ENCODE assay signal across 15 mouse cellular contexts in genomic region chr16:92403069-92403468, GRCm38 (mm10). TPM values are rescaled to one million over a fixed set of nuclear protein-coding genes. Genes with fewer than 3 reads are reported as not detected.
DNase-seq lines count a peak whose midpoint lies in the region; ATAC-seq lines count a peak whose summit lies in the region.
"Had no signal": no experiment of that assay in that cellular context is flagged by ENCODE, and none has a peak within 500 bp of the region (broad histone marks: within the 10 kb centered on the region; RNA-seq: fewer than 3 reads in every experiment).

No protein-coding gene starts in this region.

- intact Hi-C loops in heart, postnatal 36 days (cut with DNase I), result loop anchor here (2.0 kb wide), 1 partner anchor 26 kb away; no protein-coding TSS in a partner anchor

- H3K4me3 ChIP-seq in kidney, embryonic 16.5 days (ENCODE audit: low read length), result no peak overlapping the region
- no peak overlapping the region for H3K4me3 ChIP-seq in embryonic facial prominence, embryonic 15.5 days (replicated peaks)
- H3K4me3 ChIP-seq: hindbrain, embryonic 10.5 days; liver, embryonic 15.5 days; midbrain, embryonic 15.5 days had no signal

- H3K4me2 ChIP-seq in kidney, embryonic 16.5 days (replicated peaks; ENCODE audit: low read depth, low read length), result peak overlapping the region; percentile 10; the same call in 1 of the 2 replicates
- H3K4me2 ChIP-seq in embryonic facial prominence, embryonic 15.5 days (replicated peaks), result no peak overlapping the region
- H3K4me2 ChIP-seq: liver, embryonic 15.5 days; midbrain, embryonic 15.5 days had no signal

- ATAC-seq in kidney, embryonic 16.5 days (ENCODE audit: low FRiP score, low TSS enrichment), result no peak
- ATAC-seq in embryonic facial prominence, embryonic 15.5 days (ENCODE audit: insufficient number of reproducible peaks, low FRiP score, low TSS enrichment, low read depth), result no peak
- ATAC-seq: midbrain, embryonic 15.5 days had no signal

- no peaks in the 10 kb centered on the region; the same call in 1 of the 2 replicates for H3K27me3 ChIP-seq in kidney, embryonic 16.5 days (ENCODE audit: insufficient read depth, low read length)
- no peaks in the 10 kb centered on the region for H3K27me3 ChIP-seq in embryonic facial prominence, embryonic 15.5 days
- H3K27me3 ChIP-seq: midbrain, embryonic 15.5 days had no signal

- H3K9ac ChIP-seq in kidney, embryonic 16.5 days (replicated peaks; ENCODE audit: low read length), result 0 out of 2 replicates have a peak overlapping the region, but pooled peaks have one; percentile 8
- H3K9ac ChIP-seq in embryonic facial prominence, embryonic 15.5 days, result no peak overlapping the region
- H3K9ac ChIP-seq: liver, embryonic 15.5 days; midbrain, embryonic 15.5 days had no signal

- H3K27ac ChIP-seq in kidney, embryonic 16.5 days (ENCODE audit: low read length), result no peak overlapping the region
- H3K27ac ChIP-seq in embryonic facial prominence, embryonic 15.5 days (replicated peaks), result peak overlapping the region; percentile 51; the same call in 1 of the 2 replicates
- H3K27ac ChIP-seq: liver, embryonic 15.5 days; midbrain, embryonic 15.5 days had no signal

- no peaks in the 10 kb centered on the region for H3K36me3 ChIP-seq in kidney, embryonic 16.5 days (ENCODE audit: insufficient read depth, low read length)
- no peaks in the 10 kb centered on the region for H3K36me3 ChIP-seq in embryonic facial prominence, embryonic 15.5 days
- H3K36me3 ChIP-seq: hindbrain, embryonic 10.5 days; liver, embryonic 15.5 days; midbrain, embryonic 15.5 days had no signal

- H3K9me3 ChIP-seq in kidney, embryonic 16.5 days (ENCODE audit: low read length), result no peaks in the 10 kb centered on the region
- H3K9me3 ChIP-seq in embryonic facial prominence, embryonic 15.5 days (replicated peaks), result no peaks in the 10 kb centered on the region
- H3K9me3 ChIP-seq: hindbrain, embryonic 10.5 days; liver, embryonic 15.5 days; midbrain, embryonic 15.5 days had no signal

- no peak for DNase-seq in kidney, adult 18-20 months
- DNase-seq in heart, postnatal 36 days, result peak; percentile 45 to 55
- peak; percentile 64 to 80 for DNase-seq in lung, postnatal 4 days
- DNase-seq in layer of hippocampus, adult 18-20 months (ENCODE audit: low spot score in 2 of 2), result no peak
- DNase-seq in ovary, postnatal 36 days (ENCODE audit: low spot score), result no peak
- DNase-seq in liver, result no peak
- DNase-seq: adrenal gland, postnatal 10 days; cerebellum, adult 11 months had no signal

- 61% methylated on average over 10 of the region's 10 CpGs for WGBS in kidney, embryonic 16.5 days
- WGBS in embryonic facial prominence, embryonic 15.5 days, result 65% methylated on average over 10 of the region's 10 CpGs

- H3K4me1 ChIP-seq in kidney, embryonic 16.5 days (ENCODE audit: insufficient read depth, low read length), result peaks cover 50% of the 10 kb centered on the region
- peaks cover 54% of the 10 kb centered on the region for H3K4me1 ChIP-seq in embryonic facial prominence, embryonic 15.5 days

RNA-seq across cellular contexts. Expression of gene Kcne1, which starts 43.8 kb away (rescaled TPM):
- 2.8 and 3.7 TPM in 2 replicates for polyA plus RNA-seq in kidney, embryonic 16.5 days (2015; fragmentation: Nextera tagmentation; extraction: Ambion mirVana)
- 0.11 and 0.67 TPM in 2 replicates for polyA plus RNA-seq in embryonic facial prominence, embryonic 15.5 days (2015; fragmentation: Nextera tagmentation; extraction: Ambion mirVana)
- total RNA-seq in heart, postnatal 36 days (2021), result 10 to 100 TPM; 19.8 to 21.3 TPM
- total RNA-seq in layer of hippocampus, adult 18-20 months (2021), result not detected
- total RNA-seq: adrenal gland, postnatal 10 days; neutrophil, adult 5-6 weeks had no signal
- polyA plus RNA-seq: liver, embryonic 15.5 days; midbrain, embryonic 15.5 days; small intestine, adult 2 months had no signal

Comparison
In these comparisons a context has a peak if more than half of its experiments do, and no peak if none do; other contexts are left out.
1. DNase-seq: peak in heart, postnatal 36 days (2 of 2) and lung, postnatal 4 days (2 of 2); none in kidney, adult 18-20 months (single experiment), layer of hippocampus, adult 18-20 months (0 of 2), ovary, postnatal 36 days (single experiment) and liver (single experiment).
2. RNA of gene Kcne1, which starts 43.8 kb away (total RNA-seq): 19.8 to 21.3 TPM in heart, postnatal 36 days; not detected in layer of hippocampus, adult 18-20 months; every median in the first group is over 10 times any median in the second.